Mouse (Mus musculus) spleen, adult 2 months (tissue): ENCODE results near the gene Fanci.

Experiments used
- CTCF ChIP-seq: fragments of 200-500 bp; IDR thresholded peaks from 2 replicates; pipeline ENCODE4 v1.5.1; 2011; ENCODE audit warnings: mild to moderate bottlenecking, inconsistent platforms; ENCODE audit not compliant: insufficient read depth, insufficient read length, insufficient replicate concordance; ENCODE audit errors: extremely low read depth
- POLR2A ChIP-seq: fragments of 200-500 bp; IDR thresholded peaks from 2 replicates; pipeline ENCODE4 v1.6.1; 2011; ENCODE audit warnings: low read depth, low read length, inconsistent platforms

DNA sequence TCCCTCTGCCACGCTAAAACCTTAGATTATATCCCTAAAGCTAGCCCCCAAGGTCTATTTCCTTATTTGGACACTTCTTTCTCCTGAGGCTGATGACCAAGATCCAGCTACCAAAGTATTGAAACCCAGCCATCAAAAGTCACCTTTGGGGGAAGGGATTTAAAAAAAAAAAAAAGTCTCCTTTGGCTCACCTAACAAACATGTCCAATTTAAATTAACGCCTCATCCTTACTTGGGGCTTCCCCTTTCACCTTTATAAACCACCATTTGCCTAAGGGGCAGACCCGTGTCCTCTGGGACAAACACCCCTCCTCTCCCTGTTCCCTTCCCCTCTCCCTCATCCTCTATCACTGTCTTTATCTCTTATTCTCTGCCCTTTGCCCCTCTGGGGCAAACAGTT, 79.0 kb downstream of the Fanci start:
- TF ChIP-seq CTCF = no peak
- TF ChIP-seq POLR2A = no peak
